Mouse (Mus musculus) ES-CJ7 (cell line): ENCODE measurements around the gene Zscan2.
A peak's percentile ranks its signal among the peaks of the same experiment; 100 is the strongest.

Experiments used
- DNase-seq: peaks from one replicate; pipeline ENCODE4 v3.0.0; 2011; ENCODE audit warnings: low read depth, low spot score

Gene Zscan2

GRCm38 (mm10) chr7:80882830-80883505 is 22.2 kb downstream of the Zscan2 start:
- DNase-seq: peak; percentile 98

GRCm38 (mm10) chr7:80885666-80886065 is 24.9 kb downstream of the Zscan2 start:
- peak; percentile 55 for DNase-seq

GRCm38 (mm10) chr7:80888595-80888994 is 27.9 kb downstream of the Zscan2 start:
- peak; percentile 51 for DNase-seq

- DNase-seq: peak; percentile 89
These were observed 28.3 kb downstream of the Zscan2 start for GRCm38 (mm10) chr7:80889021-80889511.

- DNase-seq: no peak
These were observed 29.1 kb downstream of the Zscan2 start for GRCm38 (mm10) chr7:80889841-80890241.

GRCm38 (mm10) chr7:80893086-80893752 is 32.5 kb downstream of the Zscan2 start:
- no peak for DNase-seq

GRCm38 (mm10) chr7:80893753-80894129 is 33.0 kb downstream of the Zscan2 start:
- DNase-seq: no peak

- DNase-seq: no peak
These were observed 33.5 kb downstream of the Zscan2 start for GRCm38 (mm10) chr7:80894196-80894595.

- no peak for DNase-seq
These were observed 34.2 kb downstream of the Zscan2 start for GRCm38 (mm10) chr7:80894815-80895519.

GRCm38 (mm10) chr7:80897134-80897533 is 36.4 kb downstream of the Zscan2 start:
- no peak for DNase-seq

- DNase-seq: no peak
These were observed 37.0 kb downstream of the Zscan2 start for GRCm38 (mm10) chr7:80897721-80898120.

- peak; percentile 91 for DNase-seq
These were observed 40.3 kb downstream of the Zscan2 start, which contains the start of gene Wdr73 for GRCm38 (mm10) chr7:80900944-80901501. Gene Wdr73 (minus strand): TSS chr7:80901269.

- no peak for DNase-seq
These were observed 41.0 kb downstream of the Zscan2 start for GRCm38 (mm10) chr7:80901541-80902274.

GRCm38 (mm10) chr7:80903625-80904422 is 43.1 kb downstream of the Zscan2 start:
- no peak for DNase-seq

GRCm38 (mm10) chr7:80904921-80905515 is 44.3 kb downstream of the Zscan2 start, which contains the start of gene Nmb:
Gene Nmb (minus strand): TSS chr7:80905076.
- DNase-seq: peak; percentile 63

- DNase-seq: peak; percentile 90
These were observed 50.3 kb downstream of the Zscan2 start for GRCm38 (mm10) chr7:80911053-80911452.

GRCm38 (mm10) chr7:80912496-80912895 is 51.8 kb downstream of the Zscan2 start:
- no peak for DNase-seq

GRCm38 (mm10) chr7:80917916-80918465 is 57.3 kb downstream of the Zscan2 start:
- DNase-seq: no peak

- no peak for DNase-seq
These were observed 58.4 kb downstream of the Zscan2 start for GRCm38 (mm10) chr7:80918982-80919646.
